Mouse (Mus musculus): ENCODE results near the gene Ywhaq. TPM values are rescaled to one million over a fixed set of nuclear protein-coding genes. Genes with fewer than 3 reads are reported as not detected.
A peak's percentile ranks its signal among the peaks of the same experiment; 100 is the strongest.

Gene Ywhaq
- 36.8 and 41.4 TPM in 2 replicates for polyA plus RNA-seq (2012; ENCODE audit: insufficient read depth, low replicate concordance)

DNA sequence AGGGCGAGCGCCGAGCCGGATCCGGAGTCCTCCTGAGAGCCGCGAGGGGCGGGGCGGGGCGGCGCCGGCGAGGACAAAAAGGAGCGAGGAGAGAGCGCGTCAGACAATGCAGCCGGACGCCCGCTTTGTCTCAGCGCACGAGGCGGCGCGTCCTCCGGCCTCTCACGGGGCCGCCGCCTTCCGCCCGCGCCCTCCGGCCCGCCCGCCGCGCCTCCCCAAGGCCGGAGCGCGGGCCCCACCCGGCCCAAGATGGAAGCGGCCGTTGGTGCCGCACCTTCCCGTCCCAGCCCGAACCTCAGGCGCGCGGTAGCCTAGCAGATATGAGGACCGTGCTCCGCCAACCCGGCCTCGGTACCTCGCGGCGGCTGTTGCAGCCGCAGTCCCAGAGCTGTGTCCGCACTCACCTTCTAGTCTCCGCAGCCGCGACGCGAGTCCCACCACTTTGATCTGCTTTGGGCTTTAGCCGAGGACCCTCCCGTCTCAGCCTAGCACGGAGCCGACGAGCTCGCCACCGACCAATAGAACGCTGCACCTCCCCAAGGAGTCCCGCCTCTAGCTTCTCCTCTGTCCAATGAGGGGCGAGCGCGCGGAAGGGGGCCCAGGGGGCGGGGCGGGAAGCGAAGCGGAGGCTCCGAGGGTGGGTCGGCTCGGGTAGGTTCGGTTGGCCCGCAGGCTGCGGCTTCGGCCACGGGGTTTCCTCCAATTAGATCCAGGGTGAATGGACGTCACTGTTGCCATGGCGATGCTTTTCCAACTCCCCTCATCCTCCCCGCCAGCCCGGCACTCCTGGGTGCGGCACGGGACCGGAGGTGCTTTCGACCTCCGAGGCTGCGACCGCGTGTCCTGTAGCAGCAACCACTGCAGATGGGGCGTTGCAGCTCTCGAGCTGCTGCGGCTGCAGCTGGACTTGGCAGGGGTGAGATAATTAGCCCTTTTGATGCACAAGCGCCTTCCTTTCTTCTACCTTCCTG is at the start of gene Ywhaq:
TSS of gene Ywhaq (minus strand) at position 538 of the 971 bp plus-strand sequence.
- H3K4me1 ChIP-seq: peaks cover 30% of the 10 kb centered on the region
- H3K9me3 ChIP-seq: 0 out of 2 replicates have a peak, but pooled peaks cover 5% of the 10 kb centered on the region
- H3K27me3 ChIP-seq (replicated peaks): no peaks in the 10 kb centered on the region
- TF ChIP-seq GATA1 (IDR thresholded peaks at IDR 0.05; ENCODE audit: borderline replicate concordance, low read length) (no peak), FLI1 (IDR thresholded peaks at IDR 0.05; ENCODE audit: low read length) (no peak)
- peaks cover 29% of the 10 kb centered on the region for H3K36me3 ChIP-seq (replicated peaks; ENCODE audit: low read length)
- peak within 1 kb of the TSS; percentile 94 for H3K4me3 ChIP-seq (replicated peaks)

DNA sequence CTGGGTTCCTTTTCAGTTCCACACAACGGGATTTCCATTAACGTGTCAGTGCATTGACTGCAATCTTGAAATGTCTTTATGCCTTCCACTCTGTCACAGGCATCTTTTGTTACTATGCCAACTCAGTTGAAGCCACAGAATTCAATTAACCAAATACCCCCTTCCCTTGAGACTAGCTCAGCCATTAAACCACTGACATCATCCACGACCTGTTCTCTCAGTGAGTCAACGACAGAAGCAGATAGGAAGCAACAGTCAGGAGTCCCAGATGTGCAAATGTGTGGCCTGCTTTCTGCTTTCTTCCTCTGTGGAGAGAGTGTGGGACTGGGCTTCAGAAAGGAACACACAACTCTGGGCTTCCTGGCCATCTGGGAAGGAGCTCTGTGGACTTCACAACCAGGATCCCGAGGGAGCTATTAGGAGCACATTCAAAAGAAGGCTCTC is 46.0 kb upstream of the Ywhaq start:
- Histone ChIP-seq H3K4me1 (peaks cover 7% of the 10 kb centered on the region; the same call in 1 of the 2 replicates), H3K9me3 (peaks cover 4% of the 10 kb centered on the region), H3K36me3 (replicated peaks; ENCODE audit: low read length) (no peaks in the 10 kb centered on the region), H3K4me3 (replicated peaks) (no peak overlapping the region), H3K27me3 (replicated peaks) (no peaks in the 10 kb centered on the region)
- no peak for TF ChIP-seq FLI1 (IDR thresholded peaks at IDR 0.05; ENCODE audit: low read length)
- TF ChIP-seq GATA1 (IDR thresholded peaks at IDR 0.05; ENCODE audit: borderline replicate concordance, low read length): no peak

DNA sequence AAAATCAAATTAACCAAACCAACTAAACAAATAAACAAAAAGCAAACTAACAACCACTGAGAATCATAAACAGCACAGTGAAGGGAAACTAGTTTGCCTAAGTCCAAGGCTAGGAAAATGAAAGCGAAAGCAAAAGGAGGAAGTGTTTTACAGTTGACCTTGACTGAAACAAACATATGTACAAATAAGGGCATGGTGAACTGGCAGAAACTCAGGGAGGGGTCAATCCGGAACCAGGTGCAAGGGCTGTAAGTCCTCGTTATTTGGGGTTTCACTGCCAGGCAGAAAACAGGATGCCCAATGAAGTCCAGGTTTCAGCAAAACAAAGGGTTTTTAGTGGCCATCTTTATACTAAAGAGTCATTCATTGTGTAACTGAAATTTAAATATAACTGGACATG is 45.2 kb upstream of the Ywhaq start:
- Histone ChIP-seq H3K27me3 (replicated peaks) (no peaks in the 10 kb centered on the region), H3K9me3 (peaks cover 4% of the 10 kb centered on the region), H3K4me3 (replicated peaks) (peak overlapping the region; percentile 15), H3K4me1 (peaks cover 7% of the 10 kb centered on the region; the same call in 1 of the 2 replicates), H3K36me3 (replicated peaks; ENCODE audit: low read length) (no peaks in the 10 kb centered on the region)
- TF ChIP-seq FLI1 (IDR thresholded peaks at IDR 0.05; ENCODE audit: low read length): no peak
- TF ChIP-seq GATA1 (IDR thresholded peaks at IDR 0.05; ENCODE audit: borderline replicate concordance, low read length): no peak

DNA sequence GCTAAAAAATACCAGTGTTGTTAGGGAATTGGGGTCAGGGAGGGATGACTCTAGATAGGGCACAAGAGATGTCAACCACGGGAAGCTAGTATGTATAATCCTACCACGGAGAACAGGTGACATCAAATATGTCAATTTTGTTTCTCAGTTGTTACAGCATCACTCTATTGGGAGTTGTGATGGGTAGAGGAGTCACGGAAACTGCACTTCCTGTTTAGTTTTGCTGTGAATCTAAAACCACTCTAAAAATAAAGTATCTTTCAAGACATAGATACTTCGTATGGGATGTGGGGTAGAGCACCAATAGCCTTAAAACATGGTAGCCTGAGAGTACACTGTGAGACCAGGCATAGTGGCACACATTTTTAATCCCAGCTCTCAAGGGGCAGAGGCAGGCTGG is 42.2 kb upstream of the Ywhaq start:
- Histone ChIP-seq H3K4me3 (replicated peaks) (no peak overlapping the region), H3K9me3 (peaks cover 4% of the 10 kb centered on the region), H3K27me3 (replicated peaks) (no peaks in the 10 kb centered on the region), H3K4me1 (peaks cover 7% of the 10 kb centered on the region; the same call in 1 of the 2 replicates), H3K36me3 (replicated peaks; ENCODE audit: low read length) (no peaks in the 10 kb centered on the region)
- TF ChIP-seq FLI1 (IDR thresholded peaks at IDR 0.05; ENCODE audit: low read length) (no peak), GATA1 (IDR thresholded peaks at IDR 0.05; ENCODE audit: borderline replicate concordance, low read length) (no peak)

DNA sequence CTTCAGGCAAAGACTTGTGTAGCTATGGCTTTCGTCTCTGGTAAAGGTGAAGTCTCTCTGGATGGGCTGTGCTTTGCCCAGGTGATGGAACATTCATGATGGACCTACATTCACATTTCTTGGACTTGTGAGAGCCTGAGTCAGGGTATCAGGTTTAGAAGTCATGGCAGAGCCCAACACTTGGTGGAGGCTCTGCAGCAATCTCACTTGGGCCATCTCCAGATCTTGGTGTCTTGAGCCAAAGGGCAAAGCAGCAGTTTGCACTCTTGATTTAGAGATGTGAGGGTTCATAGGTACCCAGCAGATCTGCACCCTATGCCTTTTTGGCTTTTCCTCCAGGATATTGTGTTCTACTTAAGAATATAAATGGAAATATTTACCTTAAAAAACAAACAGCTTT is 38.6 kb upstream of the Ywhaq start:
- Histone ChIP-seq H3K27me3 (replicated peaks) (no peaks in the 10 kb centered on the region), H3K4me3 (replicated peaks) (no peak overlapping the region), H3K36me3 (replicated peaks; ENCODE audit: low read length) (no peaks in the 10 kb centered on the region), H3K4me1 (0 out of 2 replicates have a peak, but pooled peaks cover 3% of the 10 kb centered on the region), H3K9me3 (peaks cover 4% of the 10 kb centered on the region)
- TF ChIP-seq GATA1 (IDR thresholded peaks at IDR 0.05; ENCODE audit: borderline replicate concordance, low read length): no peak
- TF ChIP-seq FLI1 (IDR thresholded peaks at IDR 0.05; ENCODE audit: low read length): no peak

DNA sequence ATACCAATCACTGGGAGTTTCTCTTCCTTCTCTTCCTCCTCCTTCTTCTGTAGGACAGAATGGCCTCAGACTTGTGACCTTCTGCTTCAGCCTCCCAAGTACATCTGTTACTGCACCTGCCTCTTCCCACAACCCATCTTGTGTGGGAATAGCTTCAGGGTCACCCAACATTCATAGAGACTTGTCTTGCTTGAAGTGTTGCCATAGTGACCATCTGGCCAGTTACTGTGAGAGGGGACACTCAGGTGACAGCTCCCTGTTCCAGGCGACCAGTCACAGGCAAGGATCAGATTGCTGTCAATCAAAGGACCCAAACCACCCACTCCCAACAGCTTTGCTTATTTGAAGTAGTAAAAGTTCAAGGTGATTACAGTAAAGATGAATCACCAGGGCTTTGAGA is 34.3 kb upstream of the Ywhaq start:
- H3K9me3 ChIP-seq: peaks cover 4% of the 10 kb centered on the region; the same call in 1 of the 2 replicates
- no peaks in the 10 kb centered on the region for H3K4me1 ChIP-seq
- H3K4me3 ChIP-seq (replicated peaks): no peak overlapping the region
- TF ChIP-seq GATA1 (IDR thresholded peaks at IDR 0.05; ENCODE audit: borderline replicate concordance, low read length) (no peak), FLI1 (IDR thresholded peaks at IDR 0.05; ENCODE audit: low read length) (no peak)
- H3K36me3 ChIP-seq (replicated peaks; ENCODE audit: low read length): no peaks in the 10 kb centered on the region
- H3K27me3 ChIP-seq (replicated peaks): peaks cover 5% of the 10 kb centered on the region

DNA sequence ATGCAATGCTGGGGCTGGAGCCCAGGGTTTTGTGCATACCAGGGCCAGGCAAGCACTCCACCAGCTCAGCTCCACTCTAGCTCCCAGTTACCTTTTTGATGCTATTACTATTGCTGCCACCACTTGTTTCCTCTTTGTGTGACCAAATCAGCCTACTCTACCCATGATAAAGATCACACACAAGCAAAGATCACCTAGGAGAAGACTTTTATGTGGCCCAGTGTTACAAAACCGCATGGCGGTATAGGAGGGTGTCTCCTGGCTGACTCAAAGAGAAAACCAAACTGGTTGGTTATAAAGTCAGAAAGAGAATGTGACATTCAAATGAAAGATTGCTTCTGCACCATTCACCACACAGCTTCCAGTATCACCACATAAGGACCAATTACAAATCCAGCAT is 33.9 kb upstream of the Ywhaq start:
- Histone ChIP-seq H3K4me3 (replicated peaks) (no peak overlapping the region), H3K27me3 (replicated peaks) (peaks cover 5% of the 10 kb centered on the region), H3K9me3 (peaks cover 4% of the 10 kb centered on the region; the same call in 1 of the 2 replicates), H3K4me1 (no peaks in the 10 kb centered on the region), H3K36me3 (replicated peaks; ENCODE audit: low read length) (no peaks in the 10 kb centered on the region)
- TF ChIP-seq FLI1 (IDR thresholded peaks at IDR 0.05; ENCODE audit: low read length) (no peak), GATA1 (IDR thresholded peaks at IDR 0.05; ENCODE audit: borderline replicate concordance, low read length) (no peak)

DNA sequence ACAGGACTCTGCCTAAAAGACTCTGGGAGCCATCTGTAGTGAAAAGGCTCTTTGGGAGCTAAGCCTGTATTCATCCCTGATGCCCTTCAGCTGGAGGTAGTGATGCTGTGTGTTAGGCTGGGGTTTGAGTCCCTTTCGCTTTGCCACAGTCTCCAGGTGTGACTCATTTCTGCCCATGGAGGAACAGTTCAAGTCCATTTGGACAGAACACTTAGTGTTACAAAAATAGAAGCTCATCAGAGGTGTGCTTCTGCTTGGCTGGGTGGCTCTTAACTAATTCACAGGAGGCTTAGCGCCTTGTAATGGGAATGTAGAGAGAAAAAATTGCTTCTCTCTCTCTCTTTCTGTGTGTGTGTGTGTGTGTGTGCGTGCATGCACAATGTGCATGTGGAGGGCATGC is 26.3 kb upstream of the Ywhaq start:
- Histone ChIP-seq H3K9me3 (peaks cover 3% of the 10 kb centered on the region; the same call in 1 of the 2 replicates), H3K4me3 (replicated peaks) (no peak overlapping the region), H3K4me1 (no peaks in the 10 kb centered on the region), H3K36me3 (replicated peaks; ENCODE audit: low read length) (no peaks in the 10 kb centered on the region), H3K27me3 (replicated peaks) (peaks cover 6% of the 10 kb centered on the region)
- TF ChIP-seq FLI1 (IDR thresholded peaks at IDR 0.05; ENCODE audit: low read length) (no peak), GATA1 (IDR thresholded peaks at IDR 0.05; ENCODE audit: borderline replicate concordance, low read length) (no peak)

DNA sequence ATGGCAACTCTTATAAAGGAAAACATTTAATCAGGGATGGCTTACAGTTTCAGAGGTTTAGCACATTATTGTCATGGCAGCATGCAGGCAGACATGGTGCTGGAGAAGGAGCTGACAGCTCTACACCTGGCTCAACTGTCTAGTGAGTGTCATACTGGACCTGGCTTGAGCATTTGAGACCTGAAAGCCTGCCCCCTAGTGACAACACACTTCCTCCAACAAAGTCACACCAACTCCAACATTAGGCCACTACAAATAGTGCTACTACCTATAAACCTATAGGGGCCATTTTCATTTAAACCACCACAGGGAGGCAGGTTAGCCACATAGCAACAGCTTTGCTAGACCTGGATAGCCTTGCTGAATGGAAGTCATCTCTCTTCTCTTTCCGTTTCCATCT is 24.4 kb upstream of the Ywhaq start:
- Histone ChIP-seq H3K36me3 (replicated peaks; ENCODE audit: low read length) (no peaks in the 10 kb centered on the region), H3K9me3 (no peaks in the 10 kb centered on the region), H3K4me3 (replicated peaks) (no peak overlapping the region), H3K27me3 (replicated peaks) (peaks cover 3% of the 10 kb centered on the region), H3K4me1 (no peaks in the 10 kb centered on the region)
- TF ChIP-seq GATA1 (IDR thresholded peaks at IDR 0.05; ENCODE audit: borderline replicate concordance, low read length): no peak
- TF ChIP-seq FLI1 (IDR thresholded peaks at IDR 0.05; ENCODE audit: low read length): no peak

DNA sequence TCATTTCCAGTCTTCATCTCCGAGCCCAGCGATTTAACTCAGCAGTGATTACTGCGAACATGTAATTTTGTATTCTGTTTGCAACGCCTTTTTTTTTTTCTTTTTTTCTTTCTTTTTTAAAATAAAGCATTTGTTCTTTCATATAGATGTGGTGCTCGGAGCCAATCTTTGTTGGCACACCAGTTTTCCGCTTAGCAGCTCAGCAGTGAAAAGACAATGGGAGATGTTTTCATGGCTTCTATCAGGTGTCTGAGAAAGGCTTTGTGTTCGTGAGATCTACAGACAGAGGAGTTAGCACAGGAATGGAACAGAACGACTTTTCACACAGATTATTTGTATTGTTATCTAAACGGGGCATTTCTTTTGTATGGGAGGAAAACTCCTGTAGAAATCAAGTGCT is 22.0 kb upstream of the Ywhaq start:
- Histone ChIP-seq H3K9me3 (no peaks in the 10 kb centered on the region), H3K36me3 (replicated peaks; ENCODE audit: low read length) (no peaks in the 10 kb centered on the region), H3K4me3 (replicated peaks) (no peak overlapping the region), H3K4me1 (no peaks in the 10 kb centered on the region; the same call in 1 of the 2 replicates), H3K27me3 (replicated peaks) (peaks cover 4% of the 10 kb centered on the region)
- TF ChIP-seq FLI1 (IDR thresholded peaks at IDR 0.05; ENCODE audit: low read length) (no peak), GATA1 (IDR thresholded peaks at IDR 0.05; ENCODE audit: borderline replicate concordance, low read length) (no peak)

Measured in megakaryocyte, embryonic 14.5 days (primary cell).